Mouse (Mus musculus): ENCODE results near the gene Mad2l1bp.

Mad2l1bp gene

GRCm38 (mm10) chr17:46152847-46153782, at the start of gene Mad2l1bp:
TSS of gene Mad2l1bp (minus strand) at chr17:46153553.
- peak; percentile 88 for DNase-seq (ENCODE audit: low read depth, low spot score)

- peak; percentile 1 for DNase-seq (ENCODE audit: low read depth, low spot score)
These were observed 49.7 kb upstream of the Mad2l1bp start for GRCm38 (mm10) chr17:46203078-46203477.

GRCm38 (mm10) chr17:46202421-46203071, 49.2 kb upstream of the Mad2l1bp start, which contains the start of the genes Polh and Xpo5:
TSS of gene Polh (minus strand) at chr17:46202645.
TSS of gene Xpo5 (plus strand) at chr17:46202782.
- DNase-seq (ENCODE audit: low read depth, low spot score): peak; percentile 93

DNA sequence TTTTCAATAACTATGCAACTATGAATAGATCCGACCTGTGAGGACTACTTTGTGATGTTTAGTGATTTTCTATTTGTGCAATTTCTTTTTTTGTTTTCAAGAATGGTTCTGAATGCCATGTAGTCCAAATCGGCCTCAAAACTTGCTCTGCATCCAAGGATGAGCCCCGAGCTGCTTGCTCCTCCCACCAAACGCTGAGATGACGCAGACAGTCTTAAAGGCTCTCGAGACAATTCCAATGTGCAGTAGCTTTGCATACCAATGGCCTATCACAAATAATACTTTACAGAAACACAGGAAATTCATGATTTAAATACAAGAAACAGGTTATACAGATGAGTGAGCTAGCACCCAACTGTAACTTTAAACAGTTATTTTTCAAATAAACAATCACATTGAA, 47.8 kb upstream of the Mad2l1bp start:
- no peak for DNase-seq (ENCODE audit: low read depth, low spot score)

DNA sequence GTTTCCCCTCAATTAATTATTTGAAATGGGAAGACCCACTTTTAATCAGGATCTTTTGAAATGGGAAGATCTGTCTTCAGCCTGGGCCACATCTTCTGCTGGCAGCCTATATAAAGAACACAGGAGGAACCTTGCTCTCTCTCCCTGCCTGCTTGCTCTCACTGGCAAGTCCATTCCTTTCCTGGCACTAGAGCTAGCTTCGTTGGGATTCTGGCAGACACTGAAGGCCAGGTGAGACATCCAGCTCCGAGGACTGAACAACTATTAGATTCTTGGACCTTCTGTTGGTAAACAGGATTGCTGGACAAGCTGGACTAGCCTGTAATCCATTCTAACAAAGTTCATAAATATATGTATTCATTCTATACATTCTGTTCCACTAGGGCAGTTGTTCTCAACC, 35.5 kb upstream of the Mad2l1bp start:
- no peak for DNase-seq (ENCODE audit: low read depth, low spot score)

GRCm38 (mm10) chr17:46182273-46182672, 28.9 kb upstream of the Mad2l1bp start:
- DNase-seq (ENCODE audit: low read depth, low spot score): no peak

- no peak for DNase-seq (ENCODE audit: low read depth, low spot score)
These were observed 17.2 kb upstream of the Mad2l1bp start for GRCm38 (mm10) chr17:46170538-46170937.

- no peak for DNase-seq (ENCODE audit: low read depth, low spot score)
These were observed 15.4 kb upstream of the Mad2l1bp start for GRCm38 (mm10) chr17:46168768-46169167.

DNA sequence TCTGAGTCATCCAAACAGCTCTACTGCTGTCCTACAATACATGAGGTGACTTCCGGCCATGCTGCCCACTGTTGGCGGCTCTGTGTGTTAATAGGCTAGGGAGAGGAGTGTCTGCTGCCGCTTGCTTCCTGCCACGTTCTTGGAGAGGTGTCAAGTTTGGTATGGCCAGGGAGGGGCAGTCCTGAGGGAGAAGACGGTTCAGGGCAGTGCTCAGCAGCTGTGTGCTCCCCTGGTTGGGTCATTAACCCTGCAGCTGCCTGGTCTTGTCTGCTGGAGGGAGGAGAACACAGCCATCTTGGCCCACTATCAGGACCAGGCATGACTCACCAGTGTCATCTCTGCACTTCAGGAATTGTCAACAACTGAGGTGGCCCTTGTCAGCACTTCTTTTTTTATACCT, 15.0 kb upstream of the Mad2l1bp start:
- no peak for DNase-seq (ENCODE audit: low read depth, low spot score)

- DNase-seq (ENCODE audit: low read depth, low spot score): no peak
These were observed 13.7 kb upstream of the Mad2l1bp start for GRCm38 (mm10) chr17:46167014-46167413.

DNA sequence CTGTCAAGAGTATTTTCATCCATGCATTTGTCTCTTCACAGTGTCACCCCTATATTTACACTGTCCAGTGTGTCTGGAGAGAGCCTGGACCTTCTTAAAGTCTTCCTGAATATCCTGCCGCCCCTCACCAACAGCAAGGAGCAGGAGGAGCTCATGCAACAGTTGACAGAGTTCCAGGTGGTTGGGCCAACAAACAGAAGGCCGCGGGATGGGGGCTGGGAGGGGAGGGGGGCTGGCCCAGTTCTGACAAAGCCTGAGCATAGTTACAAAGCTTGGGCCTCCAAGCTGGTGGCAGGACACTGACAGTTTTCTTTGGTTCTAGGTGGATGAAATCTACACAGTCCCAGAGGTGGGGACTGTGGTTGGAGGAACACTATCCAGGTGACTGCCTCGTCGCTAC, 12.9 kb upstream of the Mad2l1bp start:
- no peak for DNase-seq (ENCODE audit: low read depth, low spot score)

DNA sequence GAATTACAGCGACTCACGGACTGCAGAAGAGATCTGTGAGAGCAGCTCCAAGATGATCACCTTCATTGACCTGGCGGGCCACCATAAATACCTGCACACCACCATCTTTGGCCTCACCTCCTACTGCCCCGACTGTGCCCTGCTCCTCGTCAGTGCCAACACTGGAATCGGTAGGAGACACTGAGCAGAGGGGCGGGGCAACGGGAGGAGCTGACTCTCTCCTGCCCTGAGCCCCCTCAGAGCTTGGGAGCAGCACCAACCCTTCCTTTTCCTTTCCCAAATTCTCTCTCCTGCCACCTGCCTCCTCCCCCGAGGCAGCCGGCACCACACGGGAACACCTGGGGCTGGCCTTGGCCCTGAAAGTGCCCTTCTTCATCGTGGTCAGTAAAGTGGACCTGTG, 12.1 kb upstream of the Mad2l1bp start:
- DNase-seq (ENCODE audit: low read depth, low spot score): no peak

GRCm38 (mm10) chr17:46164791-46165190, 11.4 kb upstream of the Mad2l1bp start:
- no peak for DNase-seq (ENCODE audit: low read depth, low spot score)

DNA sequence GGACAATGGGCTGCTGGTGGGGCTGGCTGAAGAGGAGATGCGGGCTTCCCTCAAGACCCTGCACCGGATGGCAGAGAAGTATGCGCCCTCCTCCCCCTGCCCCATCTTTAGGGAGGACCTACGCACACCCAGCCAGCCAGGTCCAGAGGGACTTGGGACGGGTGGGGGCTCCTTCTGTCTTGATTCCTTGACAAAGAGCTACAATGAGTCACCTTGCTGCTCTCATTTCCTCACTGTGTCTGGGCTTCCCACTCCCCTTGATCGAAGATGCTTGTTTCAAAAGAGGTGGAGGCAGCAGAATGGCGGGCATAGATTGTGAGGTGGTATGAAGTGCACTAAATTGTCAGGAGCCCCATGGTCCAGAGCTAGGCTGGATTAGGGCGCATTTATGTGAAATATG, 10.9 kb upstream of the Mad2l1bp start:
- no peak for DNase-seq (ENCODE audit: low read depth, low spot score)

DNA sequence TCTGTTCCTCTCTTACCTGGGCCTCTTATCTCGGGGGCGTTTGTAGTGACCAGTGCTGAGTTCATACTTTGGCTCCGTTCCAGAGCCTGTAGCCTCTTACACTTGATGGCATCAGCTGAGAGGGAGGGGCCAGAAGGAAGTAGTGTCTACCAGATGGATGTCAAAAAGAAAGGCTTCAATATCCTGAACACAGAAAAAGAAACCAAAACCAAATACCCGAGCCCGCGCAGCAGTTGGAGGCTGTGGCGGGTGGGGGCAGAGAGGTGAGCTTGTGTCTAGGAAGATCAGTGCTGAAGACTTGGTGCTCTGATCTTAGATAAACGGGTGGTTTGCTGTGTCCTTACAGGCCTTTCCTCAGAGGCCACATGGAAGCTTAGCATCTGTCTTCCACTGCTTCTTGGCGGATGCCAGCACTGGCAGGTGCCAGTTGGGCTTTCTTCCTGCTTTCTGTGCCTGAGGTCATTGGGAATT, 9.6 kb upstream of the Mad2l1bp start:
- no peak for DNase-seq (ENCODE audit: low read depth, low spot score)

GRCm38 (mm10) chr17:46162551-46162950, 9.2 kb upstream of the Mad2l1bp start:
- no peak for DNase-seq (ENCODE audit: low read depth, low spot score)

DNA sequence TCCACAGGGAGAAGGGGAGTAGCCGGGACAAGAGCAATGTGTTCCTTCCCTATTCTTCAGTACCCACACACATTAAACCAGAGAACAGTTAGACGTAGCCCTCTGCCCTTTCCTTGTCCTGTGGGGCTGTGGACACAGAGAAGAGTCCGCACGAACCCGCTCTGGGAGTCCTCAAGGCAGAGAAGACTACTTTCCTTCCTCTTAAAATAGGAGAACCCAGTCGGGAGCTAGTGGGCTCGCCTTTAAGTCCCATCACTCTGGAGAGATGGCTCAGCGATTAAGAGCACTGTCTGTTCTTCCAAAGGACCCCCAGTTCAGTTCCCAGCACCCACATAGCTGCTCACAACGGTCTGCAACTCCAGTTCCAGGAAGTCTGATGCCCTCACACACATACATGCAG, 8.4 kb upstream of the Mad2l1bp start:
- DNase-seq (ENCODE audit: low read depth, low spot score): no peak

DNA sequence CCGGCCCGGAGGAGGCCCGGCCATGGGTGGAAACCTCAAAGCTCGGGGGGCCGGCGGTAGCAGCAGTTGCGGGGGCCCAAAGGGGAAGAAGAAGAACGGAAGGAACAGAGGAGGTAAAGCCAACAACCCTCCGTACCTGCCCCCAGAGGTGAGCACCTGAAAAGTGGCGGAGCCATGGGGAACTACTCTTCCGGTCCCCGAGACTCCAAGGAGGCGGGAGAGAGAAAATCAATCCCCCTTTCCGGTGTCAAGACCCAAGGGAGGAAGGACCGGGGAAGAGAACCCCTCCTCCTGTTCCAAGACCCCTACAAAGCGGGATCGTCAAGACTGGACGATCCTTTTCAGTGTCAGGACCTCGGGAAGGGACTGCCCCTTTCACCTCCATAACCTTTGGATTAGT, 7.8 kb upstream of the Mad2l1bp start:
- no peak for DNase-seq (ENCODE audit: low read depth, low spot score)

DNA sequence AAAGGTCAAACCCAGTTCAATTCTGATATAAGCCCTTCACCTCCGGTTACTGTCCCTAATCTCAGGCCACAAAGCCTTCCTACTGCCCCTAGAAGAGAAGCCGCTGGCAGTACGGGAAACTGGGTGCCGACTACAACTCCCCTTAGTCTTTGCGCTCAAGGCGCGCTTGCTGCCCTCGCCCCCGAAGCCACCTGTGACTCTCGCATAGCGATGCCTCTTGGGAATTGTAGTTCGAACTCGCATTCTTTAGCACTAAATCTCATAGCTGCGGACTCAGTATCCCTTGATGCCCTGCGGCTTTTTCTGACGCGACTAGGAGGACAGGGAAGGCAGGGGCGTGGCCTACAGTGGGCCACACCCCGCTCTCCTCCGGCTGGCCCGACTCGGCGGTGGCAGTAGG, 7.3 kb upstream of the Mad2l1bp start, which contains the start of gene Gtpbp2:
TSS of gene Gtpbp2 (plus strand) at position 347 of the 400 bp plus-strand sequence.
- peak; percentile 98 for DNase-seq (ENCODE audit: low read depth, low spot score)

- DNase-seq (ENCODE audit: low read depth, low spot score): peak; percentile 65
These were observed 6.8 kb upstream of the Mad2l1bp start for GRCm38 (mm10) chr17:46160090-46160662.

DNA sequence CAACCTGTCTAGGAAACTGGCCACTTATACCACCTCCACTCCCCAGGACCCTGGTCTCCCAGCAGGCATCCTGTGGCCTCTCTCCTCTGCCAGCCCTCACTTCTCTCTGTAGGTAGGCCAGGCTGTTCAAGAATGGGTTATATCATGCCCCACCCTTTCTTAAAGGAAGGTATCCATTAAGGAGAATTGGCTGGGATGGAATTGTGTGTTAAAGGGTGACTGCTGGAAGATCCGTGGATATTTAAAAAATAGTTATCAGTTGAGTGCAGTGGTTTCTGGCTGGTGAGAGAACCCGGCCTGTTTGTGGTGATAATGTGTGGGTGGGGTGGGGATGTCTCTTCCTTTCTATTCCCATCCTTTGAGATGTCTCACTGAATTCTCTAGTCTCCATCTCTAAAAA, 5.9 kb upstream of the Mad2l1bp start:
- DNase-seq (ENCODE audit: low read depth, low spot score): no peak

- DNase-seq (ENCODE audit: low read depth, low spot score): no peak
These were observed 3.8 kb upstream of the Mad2l1bp start for GRCm38 (mm10) chr17:46157131-46157530.
